Mouse (Mus musculus) G1E (cell line): ENCODE results near the gene Slc9a3r2.

Source experiments
- CTCF ChIP-seq: IDR thresholded peaks from 2 replicates; pipeline ENCODE4 v1.5.1; 2012; ENCODE audit warnings: low read depth, low read length, inconsistent platforms, mixed read lengths
- TAL1 ChIP-seq: conservative IDR thresholded peaks from 2 replicates; pipeline ENCODE4 v1.6.1; 2012; ENCODE audit warnings: low read depth, low read length, inconsistent platforms, mixed read lengths

DNA sequence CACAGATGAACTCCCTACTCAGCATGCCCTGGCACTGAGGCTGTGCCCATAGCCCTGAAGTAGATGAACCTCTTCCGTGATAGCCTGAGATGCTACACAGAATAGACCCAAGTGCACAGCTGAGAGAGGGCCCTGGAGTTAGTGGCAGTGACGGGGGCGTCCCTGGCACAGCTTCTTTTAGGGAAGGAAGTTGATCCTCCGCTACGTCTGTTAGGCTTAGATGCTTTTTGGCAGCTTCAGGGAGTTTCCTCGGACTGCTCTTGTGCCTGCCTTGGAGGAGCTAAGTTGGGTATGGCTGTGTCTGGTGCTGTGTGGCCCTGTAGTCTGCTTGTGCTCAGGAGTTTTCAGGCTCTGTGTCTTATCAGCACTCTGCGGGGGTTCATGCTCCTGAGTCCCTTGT, 24.1 kb upstream of the Slc9a3r2 start:
- no peak for TF ChIP-seq TAL1
- no peak for TF ChIP-seq CTCF
